In genomic region chr11:67103256-67103655, GRCm38 (mm10) we compare ENCODE assay signal across 23 mouse cellular contexts. TPM values are rescaled to one million over a fixed set of nuclear protein-coding genes. Genes with fewer than 3 reads are reported as not detected.
DNase-seq lines count a peak whose midpoint lies in the region; ATAC-seq and TF ChIP-seq lines count a peak whose summit lies in the region.
"Had no signal": no experiment of that assay in that cellular context is flagged by ENCODE, and none has a peak within 500 bp of the region (broad histone marks: within the 10 kb centered on the region; RNA-seq: fewer than 3 reads in every experiment).

No protein-coding gene starts in this region.

- TF ChIP-seq CTCF in gastrocnemius, adult 2 months (IDR thresholded peaks at IDR 0.05), result no peak
- TF ChIP-seq CTCF in intestine, postnatal 0 days (IDR thresholded peaks at IDR 0.05; ENCODE audit: low read depth), result no peak

- no peaks in the 10 kb centered on the region for H3K36me3 ChIP-seq in intestine, postnatal 0 days (ENCODE audit: control insufficient read depth, insufficient read depth)
- H3K36me3 ChIP-seq: embryonic facial prominence, embryonic 13.5 days; embryonic facial prominence, embryonic 15.5 days; forebrain, embryonic 10.5 days; forebrain, embryonic 15.5 days had no signal

- H3K4me1 ChIP-seq in intestine, postnatal 0 days (replicated peaks; ENCODE audit: control insufficient read depth, insufficient read depth, low read length), result no peaks in the 10 kb centered on the region
- H3K4me1 ChIP-seq: embryonic facial prominence, embryonic 15.5 days; forebrain, embryonic 15.5 days had no signal

- no peak overlapping the region for H3K4me3 ChIP-seq in gastrocnemius, adult 2 months
- H3K4me3 ChIP-seq in intestine, postnatal 0 days (ENCODE audit: low read depth, low read length), result no peak overlapping the region
- H3K4me3 ChIP-seq: embryonic facial prominence, embryonic 13.5 days; embryonic facial prominence, embryonic 15.5 days; erythroblast, embryonic 14.5 days; forebrain, embryonic 10.5 days; forebrain, embryonic 13.5 days; forebrain, embryonic 15.5 days had no signal

- H3K27ac ChIP-seq in gastrocnemius, adult 2 months, result peak overlapping the region; percentile 95; the same call in 1 of the 2 replicates
- H3K27ac ChIP-seq in intestine, postnatal 0 days (ENCODE audit: low read depth, low read length), result no peak overlapping the region
- H3K27ac ChIP-seq: embryonic facial prominence, embryonic 13.5 days; embryonic facial prominence, embryonic 15.5 days; forebrain, embryonic 10.5 days; forebrain, embryonic 13.5 days; forebrain, embryonic 15.5 days had no signal

- intact Hi-C loops in gastrocnemius, adult 2 months (cut with DNase I), result loop anchor here (5.0 kb wide), 1 partner anchor 81 kb away; no protein-coding TSS in a partner anchor

- WGBS in intestine, postnatal 0 days, result 60% methylated on average over 9 of the region's 9 CpGs

- no peaks in the 10 kb centered on the region for H3K9me3 ChIP-seq in intestine, postnatal 0 days (ENCODE audit: control insufficient read depth)
- H3K9me3 ChIP-seq: embryonic facial prominence, embryonic 13.5 days; embryonic facial prominence, embryonic 15.5 days; forebrain, embryonic 10.5 days; forebrain, embryonic 13.5 days; forebrain, embryonic 15.5 days had no signal

- no peaks in the 10 kb centered on the region for H3K27me3 ChIP-seq in intestine, postnatal 0 days (replicated peaks; ENCODE audit: control insufficient read depth, insufficient read depth, low read length)
- H3K27me3 ChIP-seq: embryonic facial prominence, embryonic 13.5 days; embryonic facial prominence, embryonic 15.5 days; forebrain, embryonic 13.5 days; forebrain, embryonic 15.5 days had no signal

- no peak overlapping the region for H3K9ac ChIP-seq in intestine, postnatal 0 days (ENCODE audit: low read depth, low read length)
- H3K9ac ChIP-seq: embryonic facial prominence, embryonic 13.5 days; embryonic facial prominence, embryonic 15.5 days; forebrain, embryonic 13.5 days; forebrain, embryonic 15.5 days had no signal

- ATAC-seq in intestine, postnatal 0 days, result no peak
- ATAC-seq: forebrain, embryonic 13.5 days; forebrain, embryonic 15.5 days had no signal

- no peak overlapping the region for H3K4me2 ChIP-seq in intestine, postnatal 0 days (replicated peaks; ENCODE audit: low read depth)
- H3K4me2 ChIP-seq: embryonic facial prominence, embryonic 13.5 days; embryonic facial prominence, embryonic 15.5 days; forebrain, embryonic 13.5 days; forebrain, embryonic 15.5 days had no signal

- DNase-seq in gastrocnemius, adult 2 months, result peak; percentile 16
- DNase-seq in gastrocnemius, adult 8-10 months (ENCODE audit: low spot score in 2 of 2), result no peak
- DNase-seq in R1 (ENCODE audit: low read depth, low spot score) (peak; percentile 21), ZHBTc4 (ENCODE audit: low read depth, low spot score) (peak; percentile 51)
- DNase-seq in urinary bladder, postnatal 4 days (ENCODE audit: low spot score in 2 of 2), result no peak
- DNase-seq: adrenal gland, adult 2 months; adrenal gland, postnatal 10 days; adrenal gland, postnatal 25 days; cerebellum, adult 11 months; cerebellum, adult 18-20 months; cerebellum, adult 8-10 months; cerebellum, adult 9-11 months; cerebellum, postnatal 14 days; cerebellum, postnatal 36 days; embryo, embryonic 11 days had no signal

RNA-seq across cellular contexts. Expression of gene Myh3, which starts 25.2 kb away (rescaled TPM):
- 10 to 100 TPM in 1 of 2 experiments, 1 to 10 TPM in 1; 7.8 to 15.3 TPM for total RNA-seq in gastrocnemius, adult 2 months (2021)
- total RNA-seq in gastrocnemius, adult 8-10 months (2022), result 1 to 10 TPM; 4.4 to 9.9 (median 6.9) TPM
- polyA plus RNA-seq in intestine, postnatal 0 days (2015; fragmentation: Nextera tagmentation; extraction: Ambion mirVana), result 0.10 and 0.14 TPM in 2 replicates
- total RNA-seq: adrenal gland, postnatal 25 days; common myeloid progenitor, adult 5-6 weeks had no signal
- polyA plus RNA-seq: adrenal gland, adult 2 months; erythroblast, embryonic 14.5 days had no signal

RNA-seq across cellular contexts. Expression of gene Sco1, which starts 50.8 kb away (rescaled TPM):
- 10 to 100 TPM in 1 of 2 experiments, 1 to 10 TPM in 1; 5.6 to 10.3 TPM for total RNA-seq in gastrocnemius, adult 2 months (2021)
- 1 to 10 TPM; 6.9 to 8.8 (median 7.7) TPM for total RNA-seq in gastrocnemius, adult 8-10 months (2022)
- polyA plus RNA-seq in intestine, postnatal 0 days (2015; fragmentation: Nextera tagmentation; extraction: Ambion mirVana), result 13.4 and 14.0 TPM in 2 replicates

RNA-seq across cellular contexts. Expression of gene Adprm, which starts 50.9 kb away (rescaled TPM):
- total RNA-seq in gastrocnemius, adult 2 months (2021), result 1 to 10 TPM; 6.8 to 9.9 TPM
- total RNA-seq in gastrocnemius, adult 8-10 months (2022), result 1 to 10 TPM; 6.0 to 9.4 (median 6.5) TPM
- polyA plus RNA-seq in intestine, postnatal 0 days (2015; fragmentation: Nextera tagmentation; extraction: Ambion mirVana), result 26.5 and 26.6 TPM in 2 replicates

Comparison
In these comparisons a context has a peak if more than half of its experiments do, and no peak if none do; other contexts are left out.
1. DNase-seq: peak in gastrocnemius, adult 2 months (single experiment), R1 (single experiment) and ZHBTc4 (single experiment); none in gastrocnemius, adult 8-10 months (0 of 2) and urinary bladder, postnatal 4 days (0 of 2).